Mouse (Mus musculus) erythroblast, embryonic 14.5 days (primary cell): ENCODE measurements around the gene Nr2f2.

ENCODE experiments used
- GATA1 ChIP-seq: IDR thresholded peaks from 2 replicates; pipeline ENCODE4 v1.6.1; 2012; ENCODE audit warnings: low read length, inconsistent platforms, mixed read lengths
- TAL1 ChIP-seq: IDR thresholded peaks from 3 replicates; pipeline ENCODE4 v1.6.1; 2012; ENCODE audit warnings: low read length, inconsistent platforms, mixed read lengths

GRCm38 (mm10) chr7:70330761-70331242 is 35.7 kb downstream of the Nr2f2 start:
- TF ChIP-seq TAL1 (no peak), GATA1 (no peak)
